Mouse (Mus musculus) Patski (cell line): ENCODE results near the gene Bcap31. TPM values are rescaled to one million over a fixed set of nuclear protein-coding genes. Genes with fewer than 3 reads are reported as not detected.

Experiments
- ATAC-seq: fragments of 100-300 bp; one replicate; pipeline ENCODE4 v1.8.0; 2021
- CTCF ChIA-PET: fragments of 350-600 bp; sonication (Branson Sonifier 250); formaldehyde crosslinking; loops from one replicate; lab custom pipeline; 2022; ENCODE audit warnings: inconsistent platforms; lab: Charles Lee
- POLR2A ChIA-PET: fragments of 350-600 bp; sonication (Branson Sonifier 250); formaldehyde crosslinking; loops from one replicate; lab custom pipeline; 2022; ENCODE audit warnings: antibody characterized with exemption, inconsistent platforms; lab: Charles Lee
- DNase-seq: peaks from one replicate; pipeline ENCODE4 v3.0.0-alpha.2; 2011; ENCODE audit warnings: low read depth, low spot score
- H3K27me3 ChIP-seq: fragments of 371-371 bp; one replicate; pipeline ENCODE4 v1.5.1; 2021
- CTCF ChIP-seq: fragments of 100-300 bp; IDR thresholded peaks from one replicate; pipeline ENCODE4 v1.5.1; 2021
- in situ Hi-C: fragments of 300-500 bp; cut with MboI; formaldehyde crosslinking; loops from 3 replicates; pipeline ENCODE4 v1.11.1; 2018; ENCODE audit warnings: low pct_unique_long_range_greater_than_20kb, mixed read lengths
- polyA plus RNA-seq: library from polyadenylated mRNA; unstranded; gene quantifications from one replicate; pipeline ENCODE4 v1.2.3, GENCODE M21; 2021

Gene Bcap31
- polyA plus RNA-seq, 1 experiment from 2014 or later, result 324 TPM

GRCm38 (mm10) chrX:73718686-73719362 is 2.8 kb upstream of the Bcap31 start:
- ATAC-seq, result no peak
- ChIA-PET POLR2A (no interaction called here), CTCF (interaction anchor here (1.3 kb wide), 1 partner anchor 33 kb away, joined by 3 read pairs; no protein-coding TSS in a partner anchor)
- peaks cover 5% of the 10 kb centered on the region for H3K27me3 ChIP-seq
- DNase-seq, result no peak
- TF ChIP-seq CTCF, result no peak
- in situ Hi-C loops, result no loop called here

GRCm38 (mm10) chrX:73718271-73718670 is 2.3 kb upstream of the Bcap31 start:
- in situ Hi-C loops, result no loop called here
- peak; percentile 18 for ATAC-seq
- POLR2A ChIA-PET, result no interaction called here
- CTCF ChIA-PET, result interaction anchor here (1.3 kb wide), 1 partner anchor 33 kb away, joined by 3 read pairs; no protein-coding TSS in a partner anchor
- H3K27me3 ChIP-seq, result peaks cover 5% of the 10 kb centered on the region
- no peak for DNase-seq
- TF ChIP-seq CTCF, result no peak

DNA sequence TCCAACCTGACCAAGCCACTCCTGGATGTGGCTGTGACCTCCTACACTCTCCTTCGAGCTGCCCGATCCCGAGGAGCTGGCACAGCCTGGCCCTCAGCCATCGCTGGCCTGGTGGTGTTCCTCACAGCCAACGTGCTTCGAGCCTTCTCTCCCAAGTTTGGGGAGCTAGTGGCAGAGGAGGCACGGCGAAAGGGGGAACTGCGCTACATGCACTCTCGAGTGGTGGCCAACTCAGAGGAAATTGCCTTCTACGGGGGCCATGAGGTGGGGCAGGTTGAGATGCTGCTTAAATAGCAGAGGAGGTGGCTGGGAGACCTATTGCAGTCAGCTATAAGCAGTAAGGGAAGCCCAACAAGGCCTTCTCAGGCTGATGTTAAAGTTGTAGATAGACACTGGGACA is 1.7 kb upstream of the Bcap31 start:
- POLR2A ChIA-PET, result no interaction called here
- CTCF ChIA-PET, result interaction anchor here (1.2 to 1.3 kb wide), 2 partner anchors 27 to 32 kb away, joined by 3 to 4 read pairs; no protein-coding TSS in a partner anchor
- ATAC-seq (no peak), DNase-seq (no peak)
- peaks cover 5% of the 10 kb centered on the region for H3K27me3 ChIP-seq
- TF ChIP-seq CTCF, result no peak
- in situ Hi-C loops, result no loop called here

GRCm38 (mm10) chrX:73716709-73717545 is 952 bp upstream of the Bcap31 start:
- in situ Hi-C loops, result no loop called here
- no peak for DNase-seq
- peak; percentile 13 for ATAC-seq
- no peaks in the 10 kb centered on the region for H3K27me3 ChIP-seq
- ChIA-PET POLR2A (no interaction called here), CTCF (interaction anchor here (1.2 kb wide), 1 partner anchor 26 kb away, joined by 4 read pairs; no protein-coding TSS in a partner anchor)
- no peak for TF ChIP-seq CTCF

DNA sequence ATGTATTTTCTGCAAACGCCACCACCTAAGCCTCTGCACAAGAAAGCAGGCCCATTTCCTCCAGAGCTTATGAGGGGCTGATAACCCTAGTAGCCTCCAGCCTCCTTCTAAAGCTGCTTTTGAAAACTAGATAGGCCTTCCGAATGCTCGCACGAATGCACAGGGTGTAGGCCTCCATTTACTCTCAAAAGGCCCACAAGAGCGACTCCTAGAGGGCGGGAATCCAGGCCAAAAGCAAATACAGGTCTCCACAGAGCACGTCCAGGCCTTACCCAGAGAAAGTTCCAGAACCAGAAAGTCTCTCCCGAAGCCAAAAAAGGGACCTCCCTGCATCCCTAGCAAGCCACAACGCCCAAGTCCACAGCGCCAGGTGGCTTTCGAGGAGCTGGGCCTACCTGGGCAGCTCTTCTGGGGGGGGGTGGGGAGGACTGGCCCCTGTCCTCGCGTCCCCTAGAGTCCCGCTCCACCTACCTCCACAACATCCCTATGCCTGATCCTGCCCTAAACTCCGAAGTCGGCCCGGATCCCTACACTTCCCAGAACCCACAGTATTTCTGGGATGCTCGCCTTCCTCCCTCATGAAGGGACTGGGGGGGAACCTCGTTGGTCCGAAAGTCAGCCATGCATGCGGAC is 383 bp downstream of the Bcap31 start:
- peak; percentile 17 for ATAC-seq
- POLR2A ChIA-PET, result no interaction called here
- in situ Hi-C loops, result no loop called here
- no peak for DNase-seq
- no peaks in the 10 kb centered on the region for H3K27me3 ChIP-seq
- CTCF ChIA-PET, result interaction anchor here (1.0 kb wide), 1 partner anchor 12 kb away, joined by 5 read pairs; no protein-coding TSS in a partner anchor
- TF ChIP-seq CTCF, result no peak

DNA sequence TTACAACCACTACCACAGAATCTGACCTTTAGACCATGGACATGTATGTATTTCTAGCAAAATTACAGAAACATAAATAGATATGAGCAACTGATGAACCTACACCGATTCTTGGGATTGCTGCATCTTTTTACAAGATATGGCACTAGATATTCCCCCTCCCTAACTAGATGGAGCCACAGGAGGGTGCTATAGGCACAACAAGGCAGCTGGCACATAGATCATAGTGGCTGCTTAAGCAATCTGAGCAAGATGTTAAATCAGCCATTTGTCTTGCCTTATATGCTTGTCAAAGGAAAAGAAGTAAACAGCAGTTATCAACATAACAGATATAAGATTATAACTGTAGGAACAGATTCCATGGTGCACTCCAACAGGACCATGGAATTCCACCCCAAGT is 15.5 kb downstream of the Bcap31 start:
- POLR2A ChIA-PET, result no interaction called here
- H3K27me3 ChIP-seq, result peaks cover 7% of the 10 kb centered on the region
- CTCF ChIA-PET, result interaction anchor here (1.1 kb wide), 1 partner anchor 12 kb away, joined by 4 read pairs; no protein-coding TSS in a partner anchor
- DNase-seq, result no peak
- ATAC-seq, result no peak
- in situ Hi-C loops, result no loop called here
- TF ChIP-seq CTCF, result peak; percentile 48

GRCm38 (mm10) chrX:73690917-73691629 is 24.9 kb downstream of the Bcap31 start:
- CTCF ChIA-PET, result interaction anchor here (1.4 to 2.4 kb wide), 5 partner anchors 9 to 26 kb away, joined by 4 to 12 read pairs (median 11); no protein-coding TSS in a partner anchor
- peak; percentile 65 for ATAC-seq
- peaks cover 11% of the 10 kb centered on the region for H3K27me3 ChIP-seq
- in situ Hi-C loops, result no loop called here
- TF ChIP-seq CTCF, result peak; percentile 80
- POLR2A ChIA-PET, result interaction anchor here (1.0 to 1.6 kb wide), 2 partner anchors 9 to 19 kb away, joined by 3 to 4 read pairs; no protein-coding TSS in a partner anchor
- no peak for DNase-seq

DNA sequence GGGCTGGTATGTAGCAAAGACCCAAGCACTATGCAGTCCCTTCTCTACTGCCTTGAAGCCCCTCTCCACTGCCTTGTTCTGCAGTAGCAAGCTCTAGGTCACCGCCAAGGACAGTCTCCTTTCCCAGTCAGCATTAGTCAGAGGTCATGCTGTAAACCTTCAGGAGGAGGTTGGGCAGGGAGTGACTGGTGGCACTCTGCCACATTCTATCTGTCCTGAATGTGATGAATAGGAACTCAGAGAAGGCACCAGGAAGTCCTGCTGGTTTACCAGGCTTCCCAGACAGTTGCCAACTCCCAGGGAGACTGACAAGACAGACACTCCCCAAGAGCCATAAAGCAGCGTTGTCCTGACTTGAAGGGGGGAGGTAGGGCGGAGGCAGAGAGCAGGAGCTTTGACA is 30.3 kb downstream of the Bcap31 start:
- in situ Hi-C loops, result no loop called here
- no peak for TF ChIP-seq CTCF
- ChIA-PET POLR2A (interaction anchor here (1.6 kb wide), 1 partner anchor 11 kb away, joined by 9 read pairs; no protein-coding TSS in a partner anchor), CTCF (interaction anchor here (1.2 to 2.0 kb wide), 3 partner anchors 10 to 32 kb away, joined by 3 to 5 read pairs (median 4); no protein-coding TSS in a partner anchor)
- H3K27me3 ChIP-seq, result peaks cover 2% of the 10 kb centered on the region
- no peak for DNase-seq
- ATAC-seq, result peak; percentile 63

- in situ Hi-C loops, result no loop called here
Measured at GRCm38 (mm10) chrX:73684978-73685377, 31.0 kb downstream of the Bcap31 start.

More at GRCm38 (mm10) chrX:73684978-73685377, 31.0 kb downstream of the Bcap31 start:
- TF ChIP-seq CTCF, result no peak
- DNase-seq (no peak), ATAC-seq (no peak)
- POLR2A ChIA-PET, result interaction anchor here (1.6 kb wide), 1 partner anchor 10 kb away, joined by 9 read pairs; no protein-coding TSS in a partner anchor
- CTCF ChIA-PET, result interaction anchor here (1.2 kb wide), 2 partner anchors 10 to 33 kb away, joined by 3 to 5 read pairs; no protein-coding TSS in a partner anchor
- H3K27me3 ChIP-seq, result peaks cover 2% of the 10 kb centered on the region
